Mouse (Mus musculus) myocyte (in vitro differentiated cells): ENCODE measurements around the gene H2-T22. TPM values are rescaled to one million over a fixed set of nuclear protein-coding genes. Genes with fewer than 3 reads are reported as not detected.

Experiments used
- H3K27me3 ChIP-seq: one replicate; pipeline ENCODE4 v1.6.1; 2011; ENCODE audit not compliant: control insufficient read depth, insufficient read depth, insufficient read length
- H3K36me3 ChIP-seq: one replicate; pipeline ENCODE4 v1.6.1; 2011; ENCODE audit not compliant: control insufficient read depth, insufficient read depth
- H3K4me2 ChIP-seq: one replicate; pipeline ENCODE4 v1.6.1; 2011; ENCODE audit warnings: low read depth, control low read depth
- H3K4me3 ChIP-seq: one replicate; pipeline ENCODE4 v1.5.1; 2011; ENCODE audit warnings: mild to moderate bottlenecking, control low read depth, moderate library complexity
- H3K79me2 ChIP-seq: one replicate; pipeline ENCODE4 v1.6.1; 2011; ENCODE audit not compliant: control insufficient read depth, insufficient read depth
- H3ac ChIP-seq: one replicate; pipeline ENCODE4 v1.6.1; 2011; ENCODE audit not compliant: control insufficient read depth, insufficient read length
- CEBPB ChIP-seq: IDR thresholded peaks from 2 replicates; pipeline ENCODE4 v1.6.1; 2011; ENCODE audit warnings: mild to moderate bottlenecking, moderate library complexity; ENCODE audit not compliant: poor library complexity, insufficient read depth, severe bottlenecking
- E2F4 ChIP-seq: IDR thresholded peaks from one replicate; pipeline ENCODE4 v1.6.1; 2011; ENCODE audit warnings: mild to moderate bottlenecking, control low read depth, moderate library complexity; ENCODE audit not compliant: insufficient read depth
- MAX ChIP-seq: IDR thresholded peaks from one replicate; pipeline ENCODE4 v1.6.1; 2011; ENCODE audit warnings: low read depth, mild to moderate bottlenecking, control low read depth
- MYOD1 ChIP-seq, 3 experiments: IDR thresholded peaks; one replicate each; pipeline ENCODE4 v1.6.1; 2011; ENCODE audit warnings: control low read depth in 2 of 3, low read depth in 2 of 3, mild to moderate bottlenecking in 2 of 3, moderate library complexity in 1 of 3; ENCODE audit not compliant: insufficient read length in 2 of 3, control insufficient read depth in 1 of 3
- MYOG ChIP-seq, 3 experiments: IDR thresholded peaks; one replicate each; pipeline ENCODE4 v1.6.1; 2011; ENCODE audit warnings: control low read depth in 2 of 3, low read depth in 2 of 3, mild to moderate bottlenecking in 2 of 3; ENCODE audit not compliant: insufficient read length in 2 of 3, control insufficient read depth in 1 of 3, insufficient read depth in 1 of 3
- POLR2A ChIP-seq: IDR thresholded peaks from one replicate; pipeline ENCODE4 v1.6.1; 2011; ENCODE audit warnings: low read depth, mild to moderate bottlenecking, control low read depth, moderate library complexity; ENCODE audit not compliant: insufficient read length
- POLR2AphosphoS2 ChIP-seq: IDR thresholded peaks from one replicate; pipeline ENCODE4 v1.6.1; 2011; ENCODE audit warnings: low read depth, control low read depth; ENCODE audit not compliant: insufficient read length
- REST ChIP-seq: IDR thresholded peaks from one replicate; pipeline ENCODE4 v1.6.1; 2011; ENCODE audit warnings: mild to moderate bottlenecking, control low read depth, moderate library complexity; ENCODE audit not compliant: insufficient read depth, insufficient read length
- SRF ChIP-seq: IDR thresholded peaks from one replicate; pipeline ENCODE4 v1.6.1; 2011; ENCODE audit warnings: low read depth; ENCODE audit not compliant: control insufficient read depth, insufficient read length
- TCF12 ChIP-seq: IDR thresholded peaks from one replicate; pipeline ENCODE4 v1.6.1; 2011; ENCODE audit warnings: mild to moderate bottlenecking, control low read depth; ENCODE audit not compliant: poor library complexity, insufficient read depth, severe bottlenecking
- TCF3 ChIP-seq: IDR thresholded peaks from one replicate; pipeline ENCODE4 v1.6.1; 2011; ENCODE audit warnings: low read depth, control low read depth; ENCODE audit not compliant: insufficient read length
- USF1 ChIP-seq: IDR thresholded peaks from one replicate; pipeline ENCODE4 v1.6.1; 2011; ENCODE audit warnings: low read depth, mild to moderate bottlenecking, control low read depth, moderate library complexity
- polyA plus RNA-seq: library from polyadenylated mRNA; unstranded; fragments of >200 nt; fragmentation: generic; extraction: Trizol; gene quantifications from one replicate; pipeline ENCODE4 v1.2.1, GENCODE M21; 2012; ENCODE audit warnings: missing spikeins

The H2-T22 gene
- polyA plus RNA-seq, 1 experiment: 22.1 TPM

DNA sequence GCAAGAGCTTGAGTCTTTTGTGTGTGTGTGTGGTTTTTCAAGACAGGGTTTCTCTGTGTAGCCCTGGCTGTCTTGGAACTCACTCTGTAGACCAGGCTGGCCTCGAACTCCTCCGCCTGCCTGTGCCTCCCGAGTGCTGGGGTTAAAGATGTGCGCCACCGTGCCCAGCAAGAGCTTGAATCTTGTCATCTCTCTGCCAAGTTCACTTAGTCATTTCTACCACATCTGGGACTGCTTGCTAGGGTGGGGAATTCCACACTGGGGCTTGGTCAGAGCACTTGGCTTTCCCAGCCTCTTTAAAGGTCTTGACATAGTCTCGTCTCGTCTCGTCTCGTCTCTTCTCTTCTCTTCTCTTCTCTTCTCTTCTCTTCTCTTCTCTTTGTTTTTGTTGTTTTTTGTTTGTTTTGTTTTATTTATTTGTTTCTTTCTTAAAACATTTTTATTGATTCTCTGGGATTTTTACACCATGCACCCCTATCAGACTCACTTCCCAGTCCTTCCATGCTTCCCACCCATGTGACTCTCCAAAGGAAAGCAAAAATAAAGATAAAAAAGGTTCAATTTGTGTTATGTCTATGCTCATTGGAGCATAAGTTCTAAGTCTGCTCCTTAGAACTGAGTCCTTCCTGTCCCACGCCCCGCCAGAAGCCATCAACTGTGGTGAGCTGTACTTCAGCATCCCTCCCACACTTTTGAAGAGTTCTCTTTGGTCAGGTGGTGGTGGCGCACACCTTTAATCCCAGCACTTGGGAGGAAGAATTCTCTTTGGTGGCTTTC lies 41.2 kb downstream of the H2-T22 start:
- H3ac ChIP-seq: no peak overlapping the region
- peak in 1 of 3 experiments; percentile 19 for TF ChIP-seq MYOG (IDR thresholded peaks at IDR 0.05; ENCODE audit: control insufficient read depth in 1 of 3, insufficient read depth in 1 of 3, insufficient read length in 2 of 3, low read depth in 2 of 3)
- no peak for TF ChIP-seq SRF
- TF ChIP-seq MYOD1 (IDR thresholded peaks at IDR 0.05; ENCODE audit: control insufficient read depth in 1 of 3, insufficient read length in 2 of 3, low read depth in 2 of 3): peak in 1 of 3 experiments; percentile 17
- H3K4me3 ChIP-seq: no peak overlapping the region
- H3K27me3 ChIP-seq: no peaks in the 10 kb centered on the region
- H3K36me3 ChIP-seq: no peaks in the 10 kb centered on the region
- H3K4me2 ChIP-seq: peak overlapping the region; percentile 75
- H3K79me2 ChIP-seq: peaks cover 73% of the 10 kb centered on the region

DNA sequence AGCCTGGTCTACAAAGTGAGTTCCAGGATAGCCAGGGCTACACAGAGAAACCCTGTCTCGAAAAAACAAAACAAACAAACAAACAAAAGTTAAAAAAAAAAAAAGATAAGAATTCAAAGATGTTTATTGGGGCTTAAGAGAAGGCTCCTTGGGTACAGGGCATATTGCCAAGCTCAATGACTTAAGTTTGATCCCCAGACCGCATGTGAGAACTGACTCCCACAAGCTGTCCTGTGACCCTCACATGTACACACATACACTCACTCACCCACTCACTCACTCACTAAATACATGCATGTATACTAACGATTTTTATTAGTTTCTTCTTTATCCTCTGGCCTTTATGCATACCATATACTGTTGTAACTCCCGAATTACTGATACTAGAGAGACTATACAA lies 42.2 kb downstream of the H2-T22 start:
- TF ChIP-seq POLR2A (no peak), TCF12 (no peak), USF1 (no peak), MYOD1 (IDR thresholded peaks at IDR 0.05; ENCODE audit: control insufficient read depth in 1 of 3, insufficient read length in 2 of 3, low read depth in 2 of 3) (no peak), CEBPB (no peak), MYOG (IDR thresholded peaks at IDR 0.05; ENCODE audit: control insufficient read depth in 1 of 3, insufficient read depth in 1 of 3, insufficient read length in 2 of 3, low read depth in 2 of 3) (no peak), SRF (no peak), POLR2AphosphoS2 (no peak)
- peak overlapping the region; percentile 45 for H3K4me2 ChIP-seq

DNA sequence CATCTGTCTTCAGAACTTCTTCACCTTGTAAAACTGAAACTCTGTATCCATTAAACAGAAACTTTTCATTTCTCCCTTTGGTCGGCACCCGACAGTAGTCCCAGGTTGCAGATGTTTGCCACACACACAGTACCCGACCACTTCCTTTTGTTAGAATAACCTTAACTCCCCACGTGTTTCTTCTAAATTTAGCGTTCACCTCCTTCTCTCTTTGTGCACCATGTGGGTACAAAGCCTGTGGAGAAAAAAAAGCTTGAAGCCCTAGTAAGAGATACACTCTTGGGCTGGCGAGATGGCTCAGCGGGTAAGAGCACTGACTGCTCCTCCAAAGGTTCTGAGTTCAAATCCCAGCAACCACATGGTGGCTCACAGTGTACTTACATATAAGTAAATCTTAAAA lies 43.2 kb downstream of the H2-T22 start:
- Histone ChIP-seq H3K4me2 (no peak overlapping the region), H3ac (no peak overlapping the region), H3K36me3 (no peaks in the 10 kb centered on the region), H3K4me3 (no peak overlapping the region), H3K27me3 (no peaks in the 10 kb centered on the region), H3K79me2 (peaks cover 74% of the 10 kb centered on the region)
- TF ChIP-seq POLR2A: no peak
- no peak for TF ChIP-seq CEBPB
- TF ChIP-seq E2F4: no peak

More for the DNA sequence above, 42.2 kb downstream of the H2-T22 start:
- Histone ChIP-seq H3K79me2 (peaks cover 73% of the 10 kb centered on the region), H3K4me3 (no peak overlapping the region), H3K27me3 (no peaks in the 10 kb centered on the region), H3ac (no peak overlapping the region), H3K36me3 (no peaks in the 10 kb centered on the region)

DNA sequence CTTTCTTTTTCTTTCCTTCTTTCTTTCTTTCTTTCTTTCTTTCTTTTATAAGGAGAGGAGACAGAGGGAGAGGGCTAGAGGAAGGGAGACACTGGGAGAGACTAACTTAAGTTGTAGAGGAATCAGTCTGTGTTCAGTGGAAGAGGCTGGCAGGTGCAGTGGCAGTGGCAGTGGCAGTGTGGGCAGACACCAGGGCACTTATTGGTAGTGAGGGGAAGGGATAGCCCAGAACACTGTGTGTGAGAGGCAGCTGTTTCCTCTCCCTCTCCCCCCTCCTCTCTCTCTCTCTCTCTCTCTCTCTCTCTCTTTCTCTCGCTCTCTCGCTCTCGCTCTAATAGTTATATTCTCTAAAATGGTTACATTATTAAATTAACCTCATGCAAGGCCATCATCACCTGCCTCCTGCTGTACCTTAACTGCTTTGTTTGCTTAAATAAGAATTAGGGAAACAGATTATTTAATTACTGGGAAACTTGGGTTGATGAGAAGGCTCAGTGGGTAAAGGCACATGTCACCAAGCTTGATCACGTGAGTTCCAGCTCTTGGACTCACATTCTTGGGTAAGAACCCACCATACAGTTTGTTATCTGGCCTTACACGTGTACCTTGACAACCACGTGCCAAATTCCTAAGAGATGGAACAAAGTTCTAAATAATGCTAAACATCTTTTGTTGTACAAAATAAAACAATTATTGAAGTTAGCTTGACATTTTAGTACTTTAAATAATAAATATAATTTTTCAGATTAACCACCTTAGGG lies 43.8 kb downstream of the H2-T22 start:
- peak; percentile 5 for TF ChIP-seq USF1
- TF ChIP-seq SRF: no peak
- TF ChIP-seq TCF12: no peak
- peak in 2 of 3 experiments; percentile 26 to 83 for TF ChIP-seq MYOD1 (IDR thresholded peaks at IDR 0.05; ENCODE audit: control insufficient read depth in 1 of 3, insufficient read length in 2 of 3, low read depth in 2 of 3)
- peak; percentile 2 to 65 (median 7) for TF ChIP-seq MYOG (IDR thresholded peaks at IDR 0.05; ENCODE audit: control insufficient read depth in 1 of 3, insufficient read depth in 1 of 3, insufficient read length in 2 of 3, low read depth in 2 of 3)
- no peaks in the 10 kb centered on the region for H3K27me3 ChIP-seq
- no peak overlapping the region for H3K4me3 ChIP-seq
- peaks cover 67% of the 10 kb centered on the region for H3K79me2 ChIP-seq
- peak overlapping the region; percentile 35 for H3K4me2 ChIP-seq
- H3ac ChIP-seq: no peak overlapping the region
- no peaks in the 10 kb centered on the region for H3K36me3 ChIP-seq

DNA sequence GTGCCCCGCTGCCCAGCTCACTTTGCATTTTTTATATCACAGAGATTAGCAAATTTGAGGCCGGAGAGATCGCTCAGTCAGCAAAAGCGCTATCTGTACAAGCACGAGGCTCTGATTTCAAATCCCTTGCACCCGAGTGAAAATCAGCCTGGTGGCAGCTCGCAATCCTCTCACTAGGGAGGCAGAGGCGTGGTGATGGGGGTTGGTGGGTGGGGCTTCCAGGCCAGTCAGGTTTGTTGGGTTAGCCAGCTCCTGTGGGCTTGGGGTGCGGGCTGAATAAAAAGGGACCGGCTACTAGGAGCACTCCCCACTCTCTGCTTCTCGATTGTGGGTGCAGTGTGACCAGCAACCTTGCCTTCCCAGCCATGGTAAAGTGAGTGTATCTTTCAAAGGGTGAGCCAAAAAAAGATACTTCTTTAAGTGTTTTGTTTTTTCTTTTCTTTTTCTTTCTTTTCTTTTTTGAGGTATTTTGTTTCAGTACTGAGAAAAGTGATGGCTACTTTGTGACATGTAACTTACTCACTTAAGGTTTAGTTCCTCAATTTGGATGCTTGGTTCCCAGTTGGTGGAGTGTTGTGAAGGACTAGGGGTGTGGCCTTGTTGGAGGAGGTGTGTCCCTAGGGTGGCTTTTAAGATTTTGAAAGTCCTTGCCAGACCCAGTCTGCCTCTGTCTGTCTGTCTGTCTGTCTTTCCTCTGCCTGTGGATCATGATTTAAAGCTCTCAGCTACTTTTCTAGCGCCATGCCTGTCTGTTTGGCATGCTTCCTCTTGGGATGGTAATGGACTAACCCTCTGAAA lies 44.6 kb downstream of the H2-T22 start:
- no peak overlapping the region for H3K4me3 ChIP-seq
- peak overlapping the region; percentile 35 for H3K4me2 ChIP-seq
- no peak overlapping the region for H3ac ChIP-seq
- no peaks in the 10 kb centered on the region for H3K27me3 ChIP-seq
- H3K79me2 ChIP-seq: peaks cover 59% of the 10 kb centered on the region
- TF ChIP-seq TCF12 (no peak), REST (no peak), MYOG (IDR thresholded peaks at IDR 0.05; ENCODE audit: control insufficient read depth in 1 of 3, insufficient read depth in 1 of 3, insufficient read length in 2 of 3, low read depth in 2 of 3) (no peak), POLR2AphosphoS2 (no peak), E2F4 (no peak), MYOD1 (IDR thresholded peaks at IDR 0.05; ENCODE audit: control insufficient read depth in 1 of 3, insufficient read length in 2 of 3, low read depth in 2 of 3) (no peak), POLR2A (no peak), MAX (no peak), TCF3 (no peak), CEBPB (no peak), SRF (no peak), USF1 (no peak)
- H3K36me3 ChIP-seq: no peaks in the 10 kb centered on the region
